Mouse (Mus musculus) thymus, adult 2 months (tissue): ENCODE results near the gene Smim20. TPM values are rescaled to one million over a fixed set of nuclear protein-coding genes. Genes with fewer than 3 reads are reported as not detected.

Experiments used
- DNase-seq: peaks from one replicate; pipeline ENCODE4 v3.0.0; 2021
- H3K27ac ChIP-seq: fragments of 200-500 bp; 2 replicates; pipeline ENCODE4 v1.5.1; 2012; ENCODE audit warnings: low read length, control low read depth; ENCODE audit not compliant: control insufficient read depth, insufficient read depth
- H3K27me3 ChIP-seq: fragments of 200-500 bp; 2 replicates; pipeline ENCODE4 v1.6.1; 2012; ENCODE audit warnings: mild to moderate bottlenecking, low read length, moderate library complexity, mixed read lengths; ENCODE audit not compliant: control insufficient read depth, insufficient read depth
- H3K36me3 ChIP-seq: fragments of 200-500 bp; 2 replicates; pipeline ENCODE4 v1.6.1; 2012; ENCODE audit warnings: mild to moderate bottlenecking, low read length, moderate library complexity; ENCODE audit not compliant: control insufficient read depth, insufficient read depth
- H3K4me1 ChIP-seq: fragments of 200-500 bp; replicated peaks from 2 replicates; pipeline ENCODE4 v1.6.1; 2012; ENCODE audit warnings: low read length; ENCODE audit not compliant: control insufficient read depth, insufficient read depth
- H3K4me3 ChIP-seq: fragments of 200-500 bp; 2 replicates; pipeline ENCODE4 v1.5.1; 2012; ENCODE audit warnings: mild to moderate bottlenecking, low read length, control low read depth, moderate library complexity; ENCODE audit not compliant: control insufficient read depth, insufficient read depth
- CTCF ChIP-seq: fragments of 200-500 bp; IDR thresholded peaks from 2 replicates; pipeline ENCODE4 v1.5.1; 2012; ENCODE audit warnings: mild to moderate bottlenecking, control low read depth, low read length, moderate library complexity, borderline replicate concordance; ENCODE audit not compliant: control insufficient read depth, poor library complexity, insufficient read depth; ENCODE audit errors: extremely low read depth
- POLR2A ChIP-seq: fragments of 200-500 bp; IDR thresholded peaks from 2 replicates; pipeline ENCODE4 v1.6.1; 2012; ENCODE audit warnings: mild to moderate bottlenecking, low read length, control low read depth, moderate library complexity; ENCODE audit not compliant: control insufficient read depth, poor library complexity, insufficient read depth; ENCODE audit errors: extremely low read depth
- WGBS: fragments of 180-500 bp; shearing (Covaris S2); methylation state at CpG from one replicate; pipeline ENCODE4 v1.1.7; 2018; 5-methylcytosine and 5-hydroxymethylcytosine counted together
- polyA plus RNA-seq: library from polyadenylated mRNA; depleted of rRNA; stranded (reverse); fragments of >200 nt; gene quantifications from 2 replicates; pipeline ENCODE4 v1.2.3, GENCODE M21; 2012

Gene Smim20
- polyA plus RNA-seq, 1 experiment = 52.3 TPM

DNA sequence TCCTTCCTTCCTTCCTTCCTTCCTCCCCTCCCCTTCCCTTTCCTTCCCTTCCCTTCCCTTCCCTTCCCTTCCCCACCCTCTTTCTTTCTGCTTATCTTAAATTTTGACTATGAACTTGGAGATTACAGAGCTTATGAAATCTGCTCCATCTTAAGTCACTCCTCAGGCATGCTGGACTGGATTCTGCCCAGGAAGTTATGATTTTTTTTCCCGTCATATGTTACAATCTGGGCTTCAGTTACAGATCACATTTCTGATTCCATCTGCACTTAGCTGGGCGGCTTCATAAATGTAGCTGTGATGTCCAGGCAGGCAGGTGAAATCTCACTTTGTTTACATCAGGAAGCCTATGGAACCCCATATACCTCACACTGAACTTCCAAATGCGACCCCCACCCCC is 50.5 kb downstream of the Smim20 start:
- Histone ChIP-seq H3K27ac (no peak overlapping the region), H3K27me3 (no peaks in the 10 kb centered on the region), H3K4me3 (no peak overlapping the region), H3K4me1 (no peaks in the 10 kb centered on the region), H3K36me3 (no peaks in the 10 kb centered on the region)
- no peak for DNase-seq
- TF ChIP-seq CTCF (no peak), POLR2A (no peak)
- WGBS = 83% methylated on average over 3 of the region's 3 CpGs

DNA sequence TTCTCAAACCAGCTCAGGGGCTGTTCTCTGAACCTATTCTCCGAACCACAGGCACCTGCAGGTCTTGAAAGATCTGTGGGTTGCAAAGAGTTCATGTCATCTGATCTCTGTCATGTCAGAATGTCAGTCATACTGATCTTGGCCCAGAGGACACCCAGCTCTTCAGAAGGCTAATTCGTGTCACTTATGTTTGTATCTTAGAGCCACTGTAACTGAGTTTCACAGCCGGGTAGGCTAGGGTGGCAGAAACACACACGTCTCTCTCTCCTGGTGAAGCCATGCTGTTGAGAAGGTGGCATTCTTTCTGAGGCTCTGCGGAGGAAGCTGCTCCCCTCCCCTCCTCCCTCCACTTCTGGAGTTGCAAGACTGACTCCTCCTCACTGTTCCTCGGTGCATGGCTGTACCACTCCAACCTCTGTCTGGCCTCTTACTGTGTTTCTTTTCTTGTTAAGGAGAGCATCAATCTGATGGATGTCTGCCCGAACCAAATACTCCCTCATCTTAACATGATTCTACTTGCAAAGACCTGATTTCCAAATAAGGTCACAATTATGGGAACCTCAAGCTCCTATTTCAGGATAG is 51.1 kb downstream of the Smim20 start:
- no peak for DNase-seq
- 77% methylated on average over 7 of the region's 7 CpGs for WGBS
- no peak overlapping the region for H3K4me3 ChIP-seq

DNA sequence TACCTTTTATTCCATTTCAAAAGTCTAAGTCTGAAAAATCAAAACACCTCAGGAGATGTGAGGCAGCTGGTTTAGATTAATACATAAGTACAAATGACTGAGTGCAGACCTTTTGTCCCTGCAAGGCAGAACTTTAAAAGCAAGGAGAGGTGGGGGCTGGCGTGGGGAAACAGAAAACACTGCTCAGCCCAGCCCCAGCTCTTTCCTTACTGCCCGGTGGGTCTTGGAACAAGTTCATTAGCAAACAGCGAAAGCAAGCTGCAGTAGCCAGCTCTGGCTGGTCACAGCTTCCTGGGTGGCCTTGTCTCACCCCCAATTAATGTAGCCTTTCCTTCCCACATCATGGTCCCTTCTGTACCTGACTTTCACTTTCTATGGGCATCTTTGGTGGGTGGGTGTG is 53.4 kb downstream of the Smim20 start:
- Histone ChIP-seq H3K27me3 (no peaks in the 10 kb centered on the region), H3K4me1 (no peaks in the 10 kb centered on the region), H3K4me3 (no peak overlapping the region), H3K27ac (no peak overlapping the region), H3K36me3 (no peaks in the 10 kb centered on the region)
- no peak for TF ChIP-seq CTCF
- TF ChIP-seq POLR2A = no peak
- WGBS = 94% methylated on average over 3 of the region's 3 CpGs
- DNase-seq = no peak

More for the DNA sequence above, 51.1 kb downstream of the Smim20 start:
- Histone ChIP-seq H3K36me3 (no peaks in the 10 kb centered on the region), H3K27me3 (no peaks in the 10 kb centered on the region), H3K27ac (no peak overlapping the region), H3K4me1 (no peaks in the 10 kb centered on the region)
- TF ChIP-seq CTCF (no peak), POLR2A (no peak)

DNA sequence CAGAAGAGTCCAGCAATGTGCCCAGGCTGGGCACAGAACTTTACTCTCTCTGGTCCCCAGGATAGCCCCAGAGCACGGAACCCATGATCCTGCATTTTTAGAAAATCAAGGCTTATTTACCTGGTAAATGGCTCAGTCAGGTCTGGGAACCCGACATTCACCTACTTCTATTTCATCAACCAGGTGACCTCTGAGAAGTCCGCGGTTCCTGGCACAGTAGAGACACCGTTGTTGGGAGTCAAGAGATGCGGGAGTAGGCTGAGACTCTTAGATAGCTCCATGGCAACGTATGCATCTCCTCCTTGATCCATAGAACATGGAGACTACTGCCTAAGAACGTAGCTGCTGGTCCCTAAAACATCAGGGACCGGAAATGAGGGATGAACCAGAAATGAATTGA is 55.0 kb downstream of the Smim20 start:
- Histone ChIP-seq H3K27me3 (no peaks in the 10 kb centered on the region), H3K4me1 (no peaks in the 10 kb centered on the region), H3K27ac (no peak overlapping the region), H3K36me3 (no peaks in the 10 kb centered on the region), H3K4me3 (no peak overlapping the region)
- WGBS = 95% methylated on average over 9 of the region's 9 CpGs
- TF ChIP-seq POLR2A (no peak), CTCF (no peak)
- no peak for DNase-seq

DNA sequence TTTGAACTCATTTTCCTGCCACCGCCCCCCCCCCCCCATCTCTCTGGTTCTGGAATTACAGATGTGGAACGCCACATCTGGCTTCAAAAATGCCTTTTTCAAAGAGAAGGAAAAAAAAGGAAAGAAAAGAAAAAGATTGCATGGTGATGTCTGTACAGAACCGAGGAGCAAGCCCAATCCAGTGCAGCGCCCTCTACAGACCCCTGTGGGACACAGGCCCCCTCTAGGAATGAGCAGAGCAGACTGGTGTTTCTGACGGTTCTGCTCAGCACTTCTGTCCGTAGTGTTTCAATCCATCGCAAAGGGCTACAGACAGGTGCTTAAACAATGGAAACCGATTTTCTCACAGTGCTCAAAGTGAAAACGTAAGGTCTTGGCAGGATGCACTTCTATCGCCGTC is 55.6 kb downstream of the Smim20 start:
- no peak overlapping the region for H3K27ac ChIP-seq
- 80% methylated on average over 11 of the region's 11 CpGs for WGBS
- H3K36me3 ChIP-seq = no peaks in the 10 kb centered on the region
- H3K4me1 ChIP-seq = no peaks in the 10 kb centered on the region
- no peak overlapping the region for H3K4me3 ChIP-seq
- TF ChIP-seq CTCF (no peak), POLR2A (no peak)
- DNase-seq = no peak
- H3K27me3 ChIP-seq = no peaks in the 10 kb centered on the region

DNA sequence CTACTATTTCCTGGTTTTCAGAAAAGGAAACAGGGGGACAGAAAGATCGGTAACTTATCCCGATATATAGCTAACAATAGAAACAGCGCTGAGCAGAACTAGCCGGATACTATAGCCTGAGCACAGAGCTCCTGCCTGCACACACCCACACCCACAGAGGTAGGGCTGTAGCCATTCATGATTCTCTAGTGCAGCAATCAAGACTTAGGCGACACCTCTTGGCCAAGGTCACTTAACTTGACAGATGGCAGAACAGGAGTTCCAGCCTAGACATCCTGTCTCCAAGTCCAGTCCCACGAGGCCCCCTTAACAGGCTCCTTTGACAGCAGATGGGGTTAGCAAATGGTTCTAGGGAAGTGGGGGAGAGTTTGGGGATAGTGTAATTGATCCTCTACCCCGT is 56.2 kb downstream of the Smim20 start:
- DNase-seq = no peak
- TF ChIP-seq CTCF (no peak), POLR2A (no peak)
- 47% methylated on average over 7 of the region's 7 CpGs for whole genome bisulfite sequencing
- H3K27ac ChIP-seq = no peak overlapping the region
- no peaks in the 10 kb centered on the region for H3K27me3 ChIP-seq
- H3K4me1 ChIP-seq = no peaks in the 10 kb centered on the region
- H3K4me3 ChIP-seq = no peak overlapping the region
- H3K36me3 ChIP-seq = no peaks in the 10 kb centered on the region

DNA sequence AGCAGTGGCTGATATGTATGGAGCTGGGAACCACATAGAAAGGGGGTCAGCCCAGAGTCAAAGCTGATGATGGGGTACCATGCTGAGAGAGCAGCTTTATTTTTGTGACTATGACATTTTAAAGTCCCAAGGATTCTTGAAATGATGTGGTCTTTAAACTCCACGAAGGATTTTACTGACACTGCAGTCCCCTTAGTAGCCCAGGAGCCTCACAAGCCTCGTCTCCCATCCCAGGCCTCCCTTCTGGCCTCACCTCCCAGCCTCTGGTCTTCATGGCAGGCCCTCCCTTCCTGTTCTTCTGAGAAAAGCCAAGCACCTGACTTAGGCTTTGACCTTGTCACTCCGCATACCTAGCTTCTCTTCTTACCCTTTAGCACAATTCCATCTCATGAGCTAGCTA is 57.4 kb downstream of the Smim20 start:
- Histone ChIP-seq H3K27ac (no peak overlapping the region), H3K27me3 (no peaks in the 10 kb centered on the region), H3K4me3 (no peak overlapping the region), H3K36me3 (no peaks in the 10 kb centered on the region), H3K4me1 (no peaks in the 10 kb centered on the region)
- DNase-seq = no peak
- 85% methylated on average over 3 of the region's 3 CpGs for WGBS
- TF ChIP-seq CTCF = no peak
- no peak for TF ChIP-seq POLR2A

DNA sequence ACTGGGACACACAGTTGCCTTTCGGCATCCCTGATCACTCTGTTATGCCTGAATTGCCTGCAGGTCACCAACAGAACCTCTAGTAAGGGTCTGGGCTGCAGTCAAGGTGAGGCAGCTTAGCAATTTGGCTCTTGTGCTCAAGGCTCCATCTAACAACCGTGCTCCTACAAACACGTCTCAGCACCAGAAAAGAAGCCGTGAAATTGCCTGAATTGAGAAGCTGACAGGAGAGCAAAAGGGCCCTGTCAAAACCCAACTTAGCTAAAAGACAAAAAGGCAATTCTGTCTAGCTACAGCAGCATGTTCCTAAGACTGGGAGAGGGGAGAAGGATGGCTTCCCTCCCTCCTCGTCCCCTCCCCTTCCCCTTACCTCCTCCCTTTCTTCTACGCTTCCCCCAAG is 57.9 kb downstream of the Smim20 start:
- WGBS = 84% methylated on average over 6 of the region's 6 CpGs
- H3K27me3 ChIP-seq = no peaks in the 10 kb centered on the region
- no peaks in the 10 kb centered on the region for H3K36me3 ChIP-seq
- no peaks in the 10 kb centered on the region for H3K4me1 ChIP-seq
- DNase-seq = no peak
- H3K4me3 ChIP-seq = no peak overlapping the region
- TF ChIP-seq POLR2A (no peak), CTCF (no peak)
- no peak overlapping the region for H3K27ac ChIP-seq
